Mouse (Mus musculus): Measurements from ENCODE around the gene Cacng7. TPM values are rescaled to one million over a fixed set of nuclear protein-coding genes. Genes with fewer than 3 reads are reported as not detected.
A peak's percentile ranks its signal among the peaks of the same experiment; 100 is the strongest.
"Not testable (repeated sequence)": the region's sequence is repeated elsewhere in the genome, so short reads cannot be mapped to it uniquely, and the experiment has no call there.

Gene Cacng7
- total RNA-seq, 2 experiments from 2014 or later = 169 to 180 TPM

DNA sequence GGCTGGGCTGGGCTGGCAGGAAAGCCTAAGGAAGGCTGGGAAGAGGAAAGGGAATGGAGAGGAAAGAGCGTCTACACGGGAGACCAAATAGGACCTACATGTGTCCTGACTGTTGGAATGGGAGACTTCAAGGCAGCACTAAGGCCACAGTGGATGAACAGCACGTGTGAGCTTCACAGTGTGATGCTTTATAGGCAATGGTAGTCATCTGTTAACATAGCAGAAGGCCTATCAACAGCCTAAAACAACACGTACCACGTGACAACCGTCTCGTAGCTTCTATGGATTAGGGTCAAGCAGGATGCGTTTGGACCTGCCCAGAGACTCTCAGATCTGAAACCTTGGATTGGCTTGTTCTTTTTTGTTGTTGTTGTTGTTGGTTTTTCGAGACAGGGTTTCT lies 49.4 kb downstream of the Cacng7 start:
- intact Hi-C loops (cut with DNase I) = no loop called here
- no peak for DNase-seq (ENCODE audit: low spot score in 2 of 2)

DNA sequence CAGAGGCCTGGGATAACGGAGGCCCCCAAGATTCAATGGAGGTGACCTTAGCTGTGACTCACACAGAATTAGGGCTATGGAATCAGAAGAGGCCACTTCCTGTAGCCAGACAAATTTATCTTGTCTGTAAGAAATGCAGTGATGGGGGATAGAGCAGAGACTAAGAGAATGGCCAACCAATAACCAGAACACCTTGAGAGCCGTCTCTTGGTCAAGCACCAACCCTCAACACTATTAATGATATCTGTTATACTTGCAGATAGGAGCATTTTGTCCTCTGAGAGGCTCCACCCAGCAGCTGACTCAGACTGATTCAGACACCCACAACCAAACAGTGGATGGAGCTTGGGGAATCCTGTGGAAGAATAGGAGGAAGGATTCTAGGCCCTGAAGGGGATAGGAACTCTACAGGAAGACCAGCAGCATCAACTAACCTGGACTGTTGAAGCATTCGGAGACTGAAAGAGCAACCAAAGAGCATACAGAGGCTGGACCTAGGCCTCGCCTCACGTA lies 52.1 kb downstream of the Cacng7 start:
- DNase-seq (ENCODE audit: low spot score in 2 of 2) = no peak
- intact Hi-C loops (cut with DNase I) = no loop called here

DNA sequence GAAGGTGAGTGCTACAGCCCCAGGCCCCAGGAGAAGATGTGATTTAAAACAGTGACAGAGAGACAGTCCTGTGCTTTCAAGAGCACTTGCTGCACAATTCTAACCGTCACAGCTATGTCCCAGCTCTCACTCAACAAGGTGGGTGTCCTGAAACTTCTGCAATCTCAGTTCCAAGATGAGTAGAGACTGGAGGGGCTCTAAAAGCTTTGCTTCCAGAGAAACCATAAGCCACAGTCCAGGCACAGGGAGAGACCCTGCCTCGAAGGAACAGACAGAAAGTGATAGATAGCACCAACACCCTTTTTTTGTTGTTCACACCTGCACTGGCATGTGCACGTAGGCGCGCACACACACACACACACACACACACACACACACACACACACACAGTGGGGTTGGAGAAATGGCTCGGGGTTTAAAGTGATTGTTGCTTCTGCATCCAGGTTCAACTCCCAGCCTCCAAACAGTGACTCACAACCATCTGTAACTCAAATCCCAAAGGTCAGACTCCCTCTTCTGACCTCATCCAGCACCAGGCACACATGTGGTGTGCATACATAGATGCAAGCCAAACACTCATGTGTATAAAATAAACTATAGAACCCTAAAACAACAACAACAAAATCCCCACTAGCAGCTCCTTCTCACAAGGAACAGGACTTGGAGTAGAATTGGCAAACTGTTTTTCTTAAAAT lies 53.4 kb downstream of the Cacng7 start:
- intact Hi-C loops (cut with DNase I) = no loop called here
- no peak for DNase-seq (ENCODE audit: low spot score in 2 of 2)

DNA sequence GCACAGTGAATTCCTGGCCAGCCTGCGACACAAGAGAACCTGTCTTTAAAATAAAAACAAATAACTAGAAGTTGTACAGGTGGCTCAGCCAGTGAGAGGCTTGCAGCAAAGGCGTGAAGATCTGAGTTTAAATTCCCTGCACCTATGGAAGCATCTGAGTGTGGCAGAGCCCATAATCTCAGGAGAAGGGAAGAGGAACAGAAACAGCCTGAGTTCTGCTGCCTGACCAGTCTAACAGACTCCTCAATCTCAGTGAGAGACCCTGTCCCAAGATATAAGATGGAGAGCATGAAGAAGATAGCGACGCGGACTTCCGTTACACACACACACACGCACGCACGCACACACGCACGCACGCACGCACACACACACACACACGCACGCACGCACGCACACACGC lies 55.0 kb downstream of the Cacng7 start:
- DNase-seq (ENCODE audit: low spot score in 2 of 2) = no peak
- intact Hi-C loops (cut with DNase I) = no loop called here

DNA sequence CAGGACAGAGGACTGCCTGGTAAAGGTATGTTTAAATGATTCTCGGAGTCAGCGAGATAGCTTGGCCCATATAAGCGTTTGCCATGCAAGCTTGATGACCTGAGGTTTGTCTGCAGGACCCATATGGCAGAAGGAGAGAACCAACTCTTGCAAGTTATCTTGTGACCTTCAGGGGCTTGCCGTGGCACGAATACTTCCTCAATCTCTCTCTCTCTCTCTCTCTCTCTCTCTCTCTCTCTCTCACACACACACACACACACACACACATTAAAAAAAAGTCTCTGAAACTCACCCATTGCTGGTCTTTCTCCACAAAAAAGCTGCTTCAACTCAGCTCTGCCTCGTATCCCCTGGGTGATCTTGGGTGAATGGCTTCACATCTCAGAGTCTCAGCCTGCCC lies 56.1 kb downstream of the Cacng7 start:
- DNase-seq (ENCODE audit: low spot score in 2 of 2) = no peak
- intact Hi-C loops (cut with DNase I) = no loop called here

DNA sequence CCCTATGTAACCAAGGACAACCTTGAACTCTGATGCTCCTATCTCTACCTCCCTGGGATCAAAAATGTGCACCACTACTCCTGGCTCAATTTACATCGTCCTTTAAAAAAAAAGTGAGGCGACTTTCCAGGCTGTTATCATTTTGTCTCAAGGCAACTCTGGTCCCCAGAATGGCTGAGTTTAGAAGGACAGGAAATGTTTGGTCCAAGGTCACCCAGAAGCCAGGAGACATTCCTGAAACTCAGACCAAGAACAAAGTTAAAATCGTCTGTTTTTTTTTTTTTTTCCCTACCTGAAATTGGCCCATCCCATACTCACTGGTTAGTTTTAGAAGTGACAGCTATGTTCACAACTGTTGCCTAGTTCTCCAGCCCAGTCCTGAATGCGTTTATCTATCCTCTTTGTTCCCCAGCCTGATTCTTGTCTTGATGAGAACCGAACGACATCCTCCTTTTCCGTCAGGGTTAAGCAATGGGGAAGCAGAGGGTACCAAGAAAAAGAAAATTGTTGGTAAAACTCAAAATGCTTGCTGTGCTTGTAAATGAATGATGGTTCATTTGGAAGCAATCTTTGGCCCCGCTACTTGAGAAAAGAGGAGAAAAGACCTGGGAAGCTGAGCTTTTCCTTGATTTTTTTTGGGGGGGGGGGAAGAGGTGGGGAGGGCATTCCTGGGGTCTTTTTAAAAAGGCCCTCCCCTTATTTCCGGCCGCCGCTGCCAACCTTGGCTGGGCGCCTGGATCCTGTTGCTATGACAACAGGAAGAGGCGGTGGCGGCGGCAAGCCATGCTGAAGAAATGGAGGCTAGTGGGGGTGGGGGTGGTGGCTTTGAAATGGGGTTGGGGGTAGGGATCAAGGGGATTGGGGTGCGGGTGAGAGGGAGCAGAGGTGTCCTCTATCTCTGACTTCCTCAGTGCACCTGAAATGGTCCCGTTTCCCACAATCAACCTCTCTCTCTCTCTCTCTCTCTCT lies 57.0 kb downstream of the Cacng7 start:
- peak; percentile 77 to 81 for DNase-seq (ENCODE audit: low spot score in 2 of 2)
- intact Hi-C loops (cut with DNase I) = loop anchor here (2.0 kb wide), 1 partner anchor 57 kb away; the partner anchor contains the start of gene Cacng7

DNA sequence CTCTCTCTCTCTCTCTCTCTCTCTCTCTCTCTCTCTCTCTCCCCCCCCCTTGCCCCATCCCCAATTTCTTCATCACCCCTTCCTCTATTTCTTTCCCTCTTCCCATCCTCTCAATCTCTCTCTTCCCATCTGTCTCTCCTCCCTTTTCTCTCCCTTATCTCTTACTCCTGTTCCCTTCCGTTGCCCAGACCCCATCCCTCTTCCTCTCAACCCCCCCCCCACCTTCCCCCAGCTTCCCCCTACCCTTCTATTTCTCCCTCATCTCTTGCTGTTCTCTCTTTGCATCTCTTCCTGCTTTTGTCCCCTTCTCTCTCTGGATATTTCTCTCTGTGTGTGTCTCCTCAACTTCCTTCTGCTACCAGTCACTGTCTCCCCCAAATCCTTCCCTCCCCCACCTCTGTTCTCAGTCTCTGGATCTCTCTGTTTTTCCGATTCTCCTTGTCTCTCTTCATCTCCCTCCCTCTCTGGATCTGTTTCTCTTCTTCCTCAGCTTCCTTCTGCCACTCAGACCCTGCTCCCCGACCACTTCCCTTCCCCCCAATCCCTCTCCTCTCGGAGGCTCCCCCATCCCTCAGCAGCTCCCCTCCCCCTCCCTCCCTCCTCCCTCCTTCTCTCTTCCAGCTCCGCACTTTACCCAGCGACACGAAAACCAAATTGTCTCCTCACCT lies 57.8 kb downstream of the Cacng7 start, which contains the start of gene Cacng8:
Gene Cacng8 (plus strand): TSS at position 271 of the 668 bp plus-strand sequence.
- peak in 1 of 2 experiments; percentile 51 for DNase-seq (ENCODE audit: low spot score in 2 of 2)
- intact Hi-C loops (cut with DNase I) = loop anchor here (2.0 kb wide), 1 partner anchor 58 kb away; the partner anchor contains the start of gene Cacng7

DNA sequence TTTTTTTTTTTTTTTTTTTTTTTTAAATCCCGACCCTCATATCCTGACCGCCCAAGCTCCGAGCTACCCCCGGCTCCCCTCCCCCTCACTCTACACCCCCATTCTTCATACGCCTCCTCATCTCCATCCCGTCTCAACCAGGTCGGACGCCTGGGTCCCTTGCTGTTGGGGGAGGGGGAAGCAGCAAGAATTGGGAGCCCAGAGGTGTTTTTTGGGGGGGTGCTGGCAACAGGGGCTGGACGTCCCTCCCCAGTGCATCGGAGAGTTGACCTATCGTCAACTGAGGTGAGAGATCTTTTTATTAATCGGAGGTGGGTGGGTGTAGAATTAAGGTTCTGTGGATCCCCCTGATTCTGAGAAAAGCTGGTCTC lies 58.3 kb downstream of the Cacng7 start:
- intact Hi-C loops (cut with DNase I) = loop anchor here (2.0 kb wide), 1 partner anchor 58 kb away; the partner anchor contains the start of gene Cacng7
- DNase-seq (ENCODE audit: low spot score in 2 of 2) = no peak

DNA sequence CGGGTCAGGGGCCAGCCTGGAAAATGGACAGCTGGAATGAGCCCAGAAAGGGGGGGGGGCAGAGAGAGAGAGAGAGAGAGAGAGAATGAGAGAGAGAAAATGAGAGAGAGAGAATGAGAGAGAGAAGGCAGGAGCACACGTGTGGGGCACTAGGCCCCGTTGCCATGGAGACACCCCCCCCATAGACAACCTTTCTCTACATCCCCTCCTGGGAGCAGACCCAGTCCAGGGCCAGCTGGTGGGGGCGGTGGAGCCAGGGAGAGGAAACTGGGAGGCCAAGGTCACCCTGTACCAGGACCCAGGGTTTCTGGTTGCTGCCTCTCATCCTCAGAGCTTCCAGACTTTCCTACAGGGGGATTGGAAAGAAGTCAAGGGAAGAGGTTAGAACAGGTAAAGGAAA lies 59.1 kb downstream of the Cacng7 start:
- intact Hi-C loops (cut with DNase I) = loop anchor here (2.0 kb wide), 1 partner anchor 59 kb away; the partner anchor contains the start of gene Cacng7
- peak; percentile 29 to 53 for DNase-seq (ENCODE audit: low spot score in 2 of 2)

DNA sequence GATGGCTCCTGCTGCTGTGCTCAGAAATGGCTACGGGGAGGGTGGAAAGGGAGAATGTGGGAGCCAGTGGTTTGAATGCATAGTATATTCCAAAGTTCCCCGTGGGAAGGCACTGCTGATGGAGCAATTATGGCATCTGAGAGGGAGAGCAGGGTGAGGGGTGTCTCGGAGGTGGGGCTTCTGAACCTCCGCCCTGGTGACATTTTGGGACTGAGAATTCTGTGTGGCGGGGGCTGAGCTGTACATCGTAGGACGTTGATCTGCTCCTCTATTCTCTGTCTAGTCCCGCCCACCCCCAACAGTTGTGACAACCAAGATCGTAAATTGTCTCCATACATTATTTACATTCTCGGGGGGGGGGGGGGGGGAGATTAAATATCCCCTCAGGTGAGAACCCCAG lies 64.6 kb downstream of the Cacng7 start:
- intact Hi-C loops (cut with DNase I) = no loop called here
- peak in 1 of 2 experiments; percentile 33 for DNase-seq (ENCODE audit: low spot score in 2 of 2)

DNA sequence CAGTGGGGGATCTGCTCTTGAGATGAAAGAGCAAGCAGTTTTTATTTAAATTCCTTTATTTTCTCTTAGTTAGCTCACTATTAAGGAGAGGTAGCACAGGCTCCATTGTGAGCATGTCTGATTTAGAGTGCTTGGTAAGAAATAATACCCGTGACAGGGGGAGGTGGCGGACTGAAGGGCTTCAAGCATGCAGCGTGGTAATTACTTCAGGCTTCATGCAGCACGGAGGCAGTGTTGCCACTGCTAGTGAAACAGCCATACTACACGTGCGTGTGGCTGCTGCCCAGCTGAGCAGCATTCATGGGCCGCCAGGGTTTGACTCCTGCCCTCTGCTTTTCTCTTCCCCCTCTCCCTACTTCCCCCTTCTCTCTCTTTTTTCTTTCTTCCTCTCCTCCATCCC lies 65.0 kb downstream of the Cacng7 start:
- intact Hi-C loops (cut with DNase I) = no loop called here
- no peak for DNase-seq (ENCODE audit: low spot score in 2 of 2)

DNA sequence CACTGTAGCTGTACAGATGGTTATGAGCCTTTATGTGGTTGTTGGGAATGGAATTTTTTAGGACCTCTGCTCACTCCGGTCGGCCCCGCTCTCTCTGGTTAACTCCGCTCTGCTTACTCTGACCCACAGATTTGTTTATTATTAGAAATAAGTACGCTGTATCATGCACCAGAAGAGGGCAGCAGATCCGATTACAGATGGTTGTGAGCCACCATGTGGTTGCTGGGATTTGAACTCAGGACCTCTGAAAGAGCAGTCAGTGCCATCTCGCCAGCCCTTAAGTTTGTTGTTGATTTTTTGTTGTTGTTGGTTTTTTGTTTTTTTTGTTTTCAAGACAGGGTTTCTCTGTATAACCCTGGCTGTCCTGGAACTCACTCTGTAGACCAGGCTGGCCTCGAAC lies 65.6 kb downstream of the Cacng7 start:
- DNase-seq (ENCODE audit: low spot score in 2 of 2); intact Hi-C loops (cut with DNase I): not testable (repeated sequence)

DNA sequence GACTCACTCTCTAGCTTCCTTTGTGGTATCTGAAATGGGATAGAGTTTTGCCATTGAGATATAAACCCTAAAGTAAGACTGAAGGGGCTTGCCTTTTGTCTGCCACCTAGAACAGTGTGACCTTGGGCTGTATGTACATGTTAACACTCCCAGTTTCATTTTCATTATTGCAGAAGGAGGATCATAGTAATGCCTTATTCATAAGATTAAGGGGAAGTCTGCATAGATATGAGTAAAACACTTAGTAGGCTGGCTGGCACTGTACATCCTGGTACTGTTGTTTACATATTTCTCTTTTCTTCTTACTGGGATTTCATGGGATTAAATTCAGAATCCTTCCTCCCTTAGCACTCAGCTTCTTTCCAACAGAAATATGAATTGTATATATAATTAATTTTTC lies 67.2 kb downstream of the Cacng7 start:
- no peak for DNase-seq (ENCODE audit: low spot score in 2 of 2)
- intact Hi-C loops (cut with DNase I) = no loop called here

DNA sequence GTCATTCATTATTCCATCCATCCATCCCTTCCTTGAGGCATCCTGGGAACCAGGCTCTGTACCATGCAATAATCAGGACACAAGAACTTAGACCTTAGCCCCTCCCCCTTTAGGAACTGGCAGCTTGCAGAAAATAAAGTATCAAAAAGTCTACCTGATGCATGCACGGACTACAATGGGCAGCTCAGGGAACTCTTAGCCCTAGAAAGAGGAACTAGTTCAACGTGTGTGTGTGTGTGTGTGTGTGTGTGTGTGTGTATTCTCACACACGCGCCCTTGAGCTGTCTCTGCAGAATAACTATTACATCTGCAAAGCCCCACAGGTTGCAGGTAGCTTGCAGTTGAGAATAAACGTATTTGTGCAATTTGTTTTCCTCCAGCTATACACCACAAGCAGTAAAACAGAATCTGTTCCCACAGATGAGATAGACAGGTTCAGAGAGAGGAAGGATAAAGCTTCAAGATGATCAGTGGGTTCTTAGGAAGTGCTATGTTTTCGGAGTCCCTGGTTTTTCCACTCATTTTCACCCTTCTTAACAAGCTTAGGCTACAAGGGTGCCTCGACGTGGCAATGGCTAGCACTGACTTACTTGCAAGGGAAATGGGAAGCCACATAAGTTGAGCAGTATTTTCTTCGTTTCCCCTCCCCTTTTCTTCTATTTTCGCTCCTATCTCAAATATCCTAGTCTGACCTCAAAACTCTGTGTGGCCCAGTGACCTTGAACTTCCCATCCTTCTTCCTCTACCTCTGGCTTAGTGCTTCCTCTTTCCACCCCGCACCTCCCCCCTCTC lies 77.2 kb downstream of the Cacng7 start:
- intact Hi-C loops (cut with DNase I) = no loop called here
- DNase-seq (ENCODE audit: low spot score in 2 of 2) = no peak

DNA sequence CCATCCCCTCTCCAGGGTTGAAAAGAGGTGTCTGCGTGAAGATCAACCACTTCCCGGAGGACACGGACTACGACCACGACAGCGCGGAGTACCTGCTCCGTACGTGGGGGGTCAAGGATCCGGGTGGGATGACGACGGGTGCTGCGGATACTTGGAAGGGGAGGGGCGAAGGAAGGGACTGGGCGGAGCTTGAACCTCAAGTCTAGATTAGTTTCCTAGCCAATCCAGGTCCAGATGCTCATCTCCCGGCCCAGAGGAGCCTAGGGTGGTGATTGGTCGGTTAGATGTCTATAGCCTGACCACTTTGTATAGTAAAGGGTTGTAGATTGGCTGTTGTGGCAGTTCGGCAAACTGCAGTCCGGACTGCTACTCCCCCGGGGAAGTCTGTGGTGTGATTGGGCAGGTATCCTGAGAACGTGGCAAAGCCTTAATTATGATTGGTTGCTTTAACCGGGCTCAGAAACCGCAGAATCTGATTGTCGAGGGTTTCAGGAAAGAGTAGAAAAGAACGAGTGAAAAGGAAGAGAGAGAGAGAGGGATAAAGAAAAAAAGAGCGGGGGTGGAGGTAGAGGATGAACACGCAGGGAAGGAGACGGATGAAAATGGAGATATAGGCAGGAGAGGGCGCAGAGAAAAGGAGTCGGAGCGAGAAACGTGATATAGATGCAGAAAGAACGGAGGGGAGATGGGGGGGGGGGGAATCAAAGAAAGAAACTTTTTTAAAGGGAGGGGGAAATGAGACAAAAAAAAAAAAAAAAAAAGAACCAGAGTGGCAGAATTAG lies 78.6 kb downstream of the Cacng7 start:
- intact Hi-C loops (cut with DNase I) = no loop called here
- DNase-seq (ENCODE audit: low spot score in 2 of 2) = peak in 1 of 2 experiments; percentile 81

DNA sequence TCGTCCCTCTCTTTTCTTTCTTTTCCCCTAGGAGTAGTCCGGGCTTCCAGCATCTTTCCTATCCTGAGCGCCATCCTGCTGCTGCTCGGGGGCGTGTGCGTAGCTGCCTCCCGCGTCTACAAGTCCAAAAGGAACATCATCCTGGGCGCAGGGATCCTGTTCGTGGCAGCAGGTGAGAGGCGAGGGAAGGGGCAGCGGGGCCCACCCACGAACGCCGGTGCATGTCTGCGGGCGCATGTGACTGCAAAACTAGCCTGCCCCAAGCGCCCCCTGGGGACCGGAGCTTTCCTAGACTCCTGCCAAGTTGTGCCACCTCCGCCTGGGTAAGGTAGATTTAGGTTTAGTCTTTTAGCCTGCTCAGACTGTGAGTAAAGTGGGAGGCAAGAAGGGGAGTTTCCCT lies 79.3 kb downstream of the Cacng7 start:
- intact Hi-C loops (cut with DNase I) = no loop called here
- peak in 1 of 2 experiments; percentile 75 for DNase-seq (ENCODE audit: low spot score in 2 of 2)

DNA sequence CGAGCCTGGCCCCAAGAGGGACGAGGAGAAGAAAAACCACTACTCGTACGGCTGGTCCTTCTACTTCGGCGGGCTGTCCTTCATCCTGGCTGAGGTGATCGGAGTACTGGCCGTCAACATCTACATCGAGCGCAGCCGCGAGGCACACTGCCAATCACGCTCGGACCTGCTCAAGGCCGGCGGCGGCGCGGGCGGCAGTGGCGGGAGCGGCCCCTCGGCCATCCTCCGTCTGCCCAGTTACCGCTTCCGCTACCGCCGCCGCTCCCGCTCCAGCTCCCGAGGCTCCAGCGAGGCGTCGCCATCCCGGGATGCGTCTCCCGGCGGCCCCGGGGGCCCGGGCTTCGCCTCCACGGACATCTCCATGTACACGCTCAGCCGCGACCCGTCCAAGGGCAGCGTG lies 82.1 kb downstream of the Cacng7 start:
- no peak for DNase-seq (ENCODE audit: low spot score in 2 of 2)
- intact Hi-C loops (cut with DNase I) = no loop called here

DNA sequence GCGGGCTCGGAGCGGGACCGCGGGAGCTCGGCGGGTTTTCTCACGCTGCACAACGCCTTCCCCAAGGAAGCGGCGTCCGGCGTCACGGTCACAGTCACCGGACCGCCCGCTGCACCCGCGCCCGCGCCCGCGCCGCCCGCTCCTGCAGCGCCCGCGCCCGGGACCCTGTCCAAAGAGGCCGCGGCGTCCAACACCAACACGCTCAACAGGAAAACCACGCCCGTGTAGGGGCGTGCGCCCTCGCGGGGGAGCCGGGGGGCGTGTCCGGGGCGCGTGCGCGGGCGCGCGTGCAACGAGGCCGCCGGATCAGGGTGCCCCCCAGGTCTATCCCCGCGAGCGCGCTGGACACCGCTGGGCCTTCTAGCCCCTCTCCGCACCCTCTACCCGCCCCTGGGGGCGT lies 82.6 kb downstream of the Cacng7 start:
- intact Hi-C loops (cut with DNase I) = no loop called here
- DNase-seq (ENCODE audit: low spot score in 2 of 2) = no peak
